Mouse (Mus musculus) ES-Bruce4 (cell line): ENCODE results near the gene Kif5a.

ENCODE experiments used
- CTCF ChIP-seq: IDR thresholded peaks from one replicate; pipeline ENCODE4 v1.8.1; 2011; ENCODE audit warnings: low read depth, low read length
- POLR2A ChIP-seq: IDR thresholded peaks from one replicate; pipeline ENCODE4 v1.8.1; 2011; ENCODE audit warnings: low read length; ENCODE audit not compliant: insufficient read depth

- TF ChIP-seq POLR2A, result no peak
- TF ChIP-seq CTCF, result no peak
These were observed 22.5 kb upstream of the Kif5a start for GRCm38 (mm10) chr10:127285644-127286043.
